Mouse (Mus musculus) kidney, adult 2 months (tissue): ENCODE measurements around the gene Tmem39b.

Experiments
- CTCF ChIP-seq: fragments of 200-500 bp; conservative IDR thresholded peaks from 2 replicates; pipeline ENCODE4 v1.5.1; 2011; ENCODE audit warnings: low read depth, mild to moderate bottlenecking, control low read depth, low read length, moderate library complexity, mixed read lengths; ENCODE audit not compliant: insufficient read depth, insufficient read length
- POLR2A ChIP-seq: fragments of 200-500 bp; IDR thresholded peaks from one replicate; pipeline ENCODE4 v1.6.1; 2011; ENCODE audit warnings: low read depth, low read length, control low read depth

DNA sequence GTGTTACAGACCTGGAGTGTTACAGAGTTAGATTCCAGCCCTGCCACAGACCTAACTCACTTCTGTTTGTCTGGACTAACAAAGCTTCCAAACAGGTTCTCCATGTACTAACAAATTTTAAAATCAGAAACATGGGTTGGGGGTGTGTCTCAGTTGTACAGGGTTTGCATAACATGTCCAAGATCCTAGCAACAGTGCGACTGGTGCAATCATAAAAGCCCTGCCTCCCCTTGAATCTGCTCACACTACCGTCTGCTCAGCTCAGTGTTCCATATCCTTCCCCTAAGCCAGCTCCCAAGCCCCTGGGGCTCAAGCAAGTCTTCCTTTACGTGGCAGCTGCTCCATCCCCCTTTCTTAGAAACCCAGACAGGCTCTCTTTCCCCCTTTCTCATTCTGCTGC, 10.1 kb upstream of the Tmem39b start:
- no peak for TF ChIP-seq POLR2A
- TF ChIP-seq CTCF: no peak
